Mouse (Mus musculus) midbrain, embryonic 14.5 days (tissue): ENCODE results near the gene Phf13. TPM values are rescaled to one million over a fixed set of nuclear protein-coding genes. Genes with fewer than 3 reads are reported as not detected.
A peak's percentile ranks its signal among the peaks of the same experiment; 100 is the strongest.

Experiments used
- ATAC-seq: fragments of 200-750 bp; cut with Nextera tagmentation; 2 replicates; pipeline ENCODE4 v1.8.0; 2017; ENCODE audit warnings: moderate number of reproducible peaks, moderate library complexity; ENCODE audit not compliant: low FRiP score, low TSS enrichment
- DNase-seq: peaks from one replicate; pipeline ENCODE4 v3.0.0-alpha.2; 2015
- H3K27ac ChIP-seq: fragments of 300-500 bp; sonication (generic); replicated peaks from 2 replicates; pipeline ENCODE4 v1.5.1; 2014; ENCODE audit warnings: mild to moderate bottlenecking, low read depth, low read length, moderate library complexity
- H3K27me3 ChIP-seq: fragments of 300-500 bp; sonication (generic); 2 replicates; pipeline ENCODE4 v1.6.1; 2014; ENCODE audit warnings: low read length, control low read depth, mixed read lengths; ENCODE audit not compliant: control insufficient read depth, insufficient read depth
- H3K36me3 ChIP-seq: fragments of 300-500 bp; sonication (generic); 2 replicates; pipeline ENCODE4 v1.6.1; 2014; ENCODE audit warnings: low read length, control low read depth; ENCODE audit not compliant: control insufficient read depth, insufficient read depth
- H3K4me1 ChIP-seq: fragments of 300-500 bp; sonication (generic); 2 replicates; pipeline ENCODE4 v1.6.1; 2014; ENCODE audit warnings: mild to moderate bottlenecking, antibody characterized with exemption, low read length, control low read depth; ENCODE audit not compliant: control insufficient read depth, insufficient read depth
- H3K4me2 ChIP-seq: fragments of 300-500 bp; sonication (generic); 2 replicates; pipeline ENCODE4 v1.6.1; 2014; ENCODE audit warnings: mild to moderate bottlenecking, low read length, moderate library complexity
- H3K4me3 ChIP-seq: fragments of 300-500 bp; sonication (generic); replicated peaks from 2 replicates; pipeline ENCODE4 v1.5.1; 2014; ENCODE audit warnings: low read depth, low read length
- H3K9ac ChIP-seq: fragments of 300-500 bp; sonication (generic); replicated peaks from 2 replicates; pipeline ENCODE4 v1.6.1; 2014; ENCODE audit warnings: mild to moderate bottlenecking, low read length, moderate library complexity
- H3K9me3 ChIP-seq: fragments of 300-500 bp; sonication (generic); 2 replicates; pipeline ENCODE4 v1.6.1; 2016; ENCODE audit warnings: low read length, control low read depth, mixed read lengths; ENCODE audit not compliant: control insufficient read depth
- WGBS: fragments of 180-500 bp; shearing (Covaris S2); extraction: QIAGEN DNeasy Blood & Tissue Kit; methylation state at CpG from one replicate; pipeline ENCODE4 v1.1.7; 2014; 5-methylcytosine and 5-hydroxymethylcytosine counted together
- polyA plus RNA-seq: library from polyadenylated mRNA; unstranded; fragments of >200 nt; fragmentation: Nextera tagmentation; extraction: Ambion mirVana; gene quantifications from 2 replicates; pipeline ENCODE4 v1.2.1, GENCODE M21; 2014

The Phf13 gene
- polyA plus RNA-seq, 1 experiment from 2014 or later: 19.0 TPM

DNA sequence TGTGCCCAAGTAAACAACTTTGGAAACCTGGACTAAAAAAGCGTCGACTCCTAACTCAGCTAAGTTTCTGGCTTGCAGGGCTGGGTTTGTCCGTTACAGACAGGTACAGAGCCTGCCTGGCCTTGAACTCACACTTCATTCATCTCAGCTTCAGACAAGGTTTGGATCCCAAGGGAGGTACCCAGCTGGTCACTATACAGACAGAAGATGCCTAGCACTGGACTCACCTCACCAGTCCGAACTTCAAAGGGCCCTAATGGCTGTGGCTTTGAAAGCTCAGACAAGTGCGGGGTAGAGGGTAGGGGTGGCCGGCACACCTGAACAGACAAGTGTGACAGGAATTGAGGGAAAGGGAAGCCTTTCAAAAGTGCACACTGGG lies 7.0 kb downstream of the Phf13 start:
- Histone ChIP-seq H3K4me2 (peak overlapping the region; percentile 81), H3K4me1 (peaks cover 11% of the 10 kb centered on the region), H3K36me3 (peaks cover 38% of the 10 kb centered on the region), H3K27me3 (no peaks in the 10 kb centered on the region), H3K4me3 (peak overlapping the region; percentile 71), H3K27ac (0 out of 2 replicates have a peak overlapping the region, but pooled peaks have one; percentile 79), H3K9me3 (no peaks in the 10 kb centered on the region), H3K9ac (peak overlapping the region; percentile 94; the same call in 1 of the 2 replicates)
- 33% methylated on average over 6 of the region's 6 CpGs for WGBS
- ATAC-seq: no peak
- DNase-seq: no peak

DNA sequence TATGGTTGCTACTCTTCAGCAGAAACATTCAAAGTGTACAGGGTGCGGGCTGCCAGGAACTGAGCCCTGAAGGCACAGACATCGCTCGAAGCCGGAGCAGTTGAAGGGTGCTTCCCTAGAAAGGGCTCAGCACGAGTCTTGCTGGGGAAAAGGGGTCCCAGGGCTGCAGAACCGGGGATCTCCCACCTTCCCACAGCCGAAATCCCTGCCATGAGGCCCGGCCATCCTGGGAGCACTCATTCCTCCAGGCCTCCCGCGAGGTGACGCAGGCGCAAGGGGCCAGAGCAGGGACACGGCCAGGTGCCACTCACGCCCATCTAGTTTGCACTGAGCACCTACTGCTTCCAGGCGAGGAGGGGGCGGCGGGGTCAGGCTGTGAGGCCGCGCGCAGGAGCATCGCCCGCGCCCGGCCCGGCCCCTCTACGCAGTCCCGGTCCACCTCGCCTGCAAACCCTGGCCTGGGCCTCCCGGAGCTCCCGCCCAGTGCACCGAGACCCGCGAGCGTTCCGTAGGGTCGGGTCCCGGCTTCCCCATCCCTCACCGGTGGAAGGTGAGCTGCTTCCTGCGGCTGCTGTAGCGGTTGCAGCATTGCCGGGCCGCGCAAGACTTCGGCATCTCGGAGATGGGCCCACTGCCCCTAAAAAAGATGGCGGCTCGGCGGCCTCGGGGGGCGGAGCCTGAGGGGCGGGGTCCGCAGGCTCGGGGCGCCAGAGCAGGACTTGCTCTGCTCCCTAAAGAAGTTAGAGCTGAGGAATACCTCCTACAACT lies 7.5 kb downstream of the Phf13 start, which contains the start of gene Thap3:
Thap3 (minus strand) TSS at position 656 of the 768 bp plus-strand sequence.
- peak within 1 kb of the TSS; percentile 79 for H3K27ac ChIP-seq
- DNase-seq (peak; percentile 88), ATAC-seq (peak; percentile 81)
- peaks cover 7% of the 10 kb centered on the region for H3K4me1 ChIP-seq
- peak within 1 kb of the TSS; percentile 71 for H3K4me3 ChIP-seq
- WGBS: under 1% methylated on average over 54 of the region's 54 CpGs
- no peaks in the 10 kb centered on the region for H3K9me3 ChIP-seq
- H3K9ac ChIP-seq: peak within 1 kb of the TSS; percentile 94
- peak within 1 kb of the TSS; percentile 81 for H3K4me2 ChIP-seq
- peaks cover 38% of the 10 kb centered on the region for H3K36me3 ChIP-seq
- H3K27me3 ChIP-seq: no peaks in the 10 kb centered on the region

DNA sequence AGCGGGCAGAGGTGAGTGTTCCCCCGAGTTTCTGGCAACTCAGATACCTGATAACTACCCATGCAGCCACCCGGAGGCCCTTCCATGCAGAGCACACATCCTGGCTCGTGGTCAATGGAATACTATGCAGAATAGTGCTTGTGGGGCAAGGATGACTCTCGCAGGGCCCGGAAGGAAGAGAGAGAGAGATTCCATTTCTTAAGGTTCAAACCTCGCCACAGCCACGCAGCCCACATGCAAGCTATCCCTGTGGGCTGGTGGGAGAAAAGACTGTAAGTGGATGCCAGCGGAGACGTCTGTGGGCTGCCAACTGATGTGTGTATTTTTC lies 8.1 kb downstream of the Phf13 start:
- Histone ChIP-seq H3K4me3 (peak overlapping the region; percentile 71), H3K9me3 (no peaks in the 10 kb centered on the region), H3K36me3 (peaks cover 37% of the 10 kb centered on the region), H3K27ac (peak overlapping the region; percentile 79; the same call in 1 of the 2 replicates), H3K27me3 (no peaks in the 10 kb centered on the region), H3K9ac (peak overlapping the region; percentile 94), H3K4me1 (peaks cover 7% of the 10 kb centered on the region), H3K4me2 (peak overlapping the region; percentile 81)
- DNase-seq: no peak
- no peak for ATAC-seq
- WGBS: 27% methylated on average over 10 of the region's 10 CpGs

DNA sequence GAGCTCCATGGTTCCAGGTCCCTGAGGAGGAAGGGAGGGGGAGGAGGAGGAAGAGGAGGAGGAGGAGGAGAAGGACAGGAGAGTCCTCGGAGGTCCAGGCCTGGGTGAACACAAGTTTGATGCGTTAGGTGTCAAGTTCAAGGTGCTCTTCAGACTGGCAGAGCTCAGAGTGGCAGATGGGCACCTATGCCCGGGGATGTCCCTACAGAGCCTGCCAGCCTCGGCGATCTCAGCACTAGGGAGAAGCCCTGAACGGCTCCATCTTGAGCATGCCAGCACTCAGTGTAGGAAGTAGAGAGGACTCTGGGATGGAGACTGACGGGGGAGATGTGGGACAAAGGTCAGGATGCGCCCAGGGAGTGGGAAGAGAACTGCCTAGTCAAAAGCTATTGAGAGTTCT lies 9.4 kb downstream of the Phf13 start:
- 72% methylated on average over 8 of the region's 8 CpGs for WGBS
- H3K9ac ChIP-seq: no peak overlapping the region
- H3K27ac ChIP-seq: no peak overlapping the region
- no peak overlapping the region for H3K4me3 ChIP-seq
- DNase-seq (no peak), ATAC-seq (no peak)
- H3K4me2 ChIP-seq: no peak overlapping the region
- H3K27me3 ChIP-seq: no peaks in the 10 kb centered on the region
- peaks cover 37% of the 10 kb centered on the region for H3K36me3 ChIP-seq
- peaks cover 7% of the 10 kb centered on the region for H3K4me1 ChIP-seq
- H3K9me3 ChIP-seq: no peaks in the 10 kb centered on the region

DNA sequence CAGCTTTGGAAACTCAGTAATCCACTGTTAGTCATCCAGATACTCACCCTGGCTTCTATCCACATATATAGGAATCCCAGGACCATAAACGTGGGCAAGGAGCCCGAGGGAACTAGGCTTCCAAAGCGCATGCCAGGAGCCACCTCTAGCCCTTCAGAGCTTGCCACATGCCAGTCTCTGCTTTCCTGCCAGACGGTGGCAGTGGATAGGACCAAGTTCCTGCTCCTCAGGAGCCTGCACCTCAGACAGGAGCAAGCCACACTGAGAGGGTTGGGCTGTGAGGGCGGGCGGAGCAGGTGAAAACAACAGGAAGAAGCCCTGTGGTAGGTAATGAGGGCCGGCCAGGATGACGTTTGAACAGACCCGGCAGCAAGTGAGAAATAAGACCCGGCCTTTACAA lies 10.2 kb downstream of the Phf13 start:
- peaks cover 30% of the 10 kb centered on the region for H3K36me3 ChIP-seq

DNA sequence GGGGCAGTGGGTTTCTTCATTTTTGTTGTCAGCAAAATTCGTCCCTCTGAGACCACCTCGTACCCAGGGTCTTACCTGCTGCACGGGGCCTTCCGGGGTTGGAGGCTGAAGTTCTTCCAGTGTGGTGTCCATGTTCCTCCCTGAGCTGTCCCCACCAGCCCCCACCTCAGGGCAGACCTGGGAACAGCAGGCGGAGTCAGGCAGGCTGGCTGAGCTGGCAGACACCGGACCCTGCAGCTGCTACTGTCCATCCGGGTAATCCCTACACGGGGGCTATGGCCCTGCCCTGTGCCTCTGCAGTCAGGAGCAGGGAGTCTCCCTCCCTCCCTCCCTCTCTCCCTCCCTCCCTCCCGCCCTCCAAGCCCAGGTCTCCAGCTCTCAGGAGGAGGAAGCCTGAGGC lies 12.5 kb downstream of the Phf13 start:
- no peak for ATAC-seq
- no peaks in the 10 kb centered on the region for H3K9me3 ChIP-seq

More for the DNA sequence above, 10.2 kb downstream of the Phf13 start:
- ATAC-seq (no peak), DNase-seq (no peak)
- H3K4me1 ChIP-seq: peaks cover 7% of the 10 kb centered on the region
- whole genome bisulfite sequencing: 53% methylated on average over 10 of the region's 10 CpGs
- H3K9me3 ChIP-seq: no peaks in the 10 kb centered on the region
- no peak overlapping the region for H3K4me3 ChIP-seq
- H3K4me2 ChIP-seq: no peak overlapping the region
- no peaks in the 10 kb centered on the region for H3K27me3 ChIP-seq
- H3K27ac ChIP-seq: no peak overlapping the region
- no peak overlapping the region for H3K9ac ChIP-seq

DNA sequence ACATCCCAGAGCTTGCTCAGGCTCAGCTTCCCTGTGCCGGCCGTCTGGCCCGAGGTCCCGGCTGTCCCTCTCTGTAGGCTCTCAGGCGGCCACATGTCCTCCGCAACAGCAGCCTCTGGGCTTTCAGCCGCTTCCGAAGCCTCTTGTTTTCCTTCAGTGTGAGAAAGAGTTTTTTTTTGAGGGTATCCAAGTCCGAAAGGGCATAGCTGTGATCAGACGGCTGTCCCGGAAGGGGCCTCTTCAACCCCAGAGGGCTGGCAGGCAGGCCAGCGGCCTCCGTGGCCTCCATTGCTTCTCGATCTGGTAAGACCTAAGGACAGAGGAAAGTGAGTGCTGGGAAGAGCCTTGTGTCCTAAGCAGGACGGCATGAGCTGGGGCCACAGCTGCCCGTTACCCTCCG lies 13.0 kb downstream of the Phf13 start:
- Histone ChIP-seq H3K27ac (no peak overlapping the region), H3K9me3 (no peaks in the 10 kb centered on the region), H3K27me3 (no peaks in the 10 kb centered on the region), H3K9ac (no peak overlapping the region), H3K4me1 (peaks cover 7% of the 10 kb centered on the region), H3K36me3 (peaks cover 29% of the 10 kb centered on the region), H3K4me2 (no peak overlapping the region), H3K4me3 (no peak overlapping the region)
- ATAC-seq (no peak), DNase-seq (no peak)
- WGBS: 59% methylated on average over 17 of the region's 17 CpGs

More for the DNA sequence above, 12.5 kb downstream of the Phf13 start:
- Histone ChIP-seq H3K9ac (no peak overlapping the region; the same call in 1 of the 2 replicates), H3K4me3 (no peak overlapping the region), H3K36me3 (peaks cover 29% of the 10 kb centered on the region), H3K27ac (no peak overlapping the region), H3K27me3 (no peaks in the 10 kb centered on the region), H3K4me2 (no peak overlapping the region), H3K4me1 (peaks cover 7% of the 10 kb centered on the region)
- DNase-seq: no peak
- WGBS: 26% methylated on average over 8 of the region's 9 CpGs

DNA sequence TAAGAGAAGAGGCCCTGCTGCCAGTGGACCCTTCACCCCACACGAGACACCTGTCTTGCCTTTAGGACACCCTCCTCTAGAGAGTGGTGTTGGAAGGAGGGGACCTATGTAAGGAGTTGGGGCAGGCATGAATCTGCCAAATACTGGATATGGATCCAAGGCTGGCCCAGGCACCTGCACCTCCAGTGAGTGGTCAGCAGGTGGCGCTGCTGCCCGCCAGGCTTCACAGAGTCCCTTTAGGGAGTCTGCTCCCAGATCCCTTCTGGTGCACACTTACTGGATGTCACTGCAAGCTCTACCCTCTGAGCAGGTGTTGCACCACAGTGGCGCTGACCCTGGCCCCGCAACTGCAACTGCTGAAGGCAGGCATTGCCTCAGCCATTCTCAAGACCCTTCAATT lies 14.7 kb downstream of the Phf13 start:
- Histone ChIP-seq H3K27ac (0 out of 2 replicates have a peak overlapping the region, but pooled peaks have one; percentile 8), H3K4me1 (0 out of 2 replicates have a peak, but pooled peaks cover 2% of the 10 kb centered on the region), H3K9ac (no peak overlapping the region), H3K4me2 (no peak overlapping the region), H3K36me3 (peaks cover 38% of the 10 kb centered on the region), H3K27me3 (no peaks in the 10 kb centered on the region), H3K4me3 (no peak overlapping the region), H3K9me3 (no peaks in the 10 kb centered on the region)
- WGBS: 7% methylated on average over 5 of the region's 5 CpGs
- DNase-seq: peak; percentile 89
- peak; percentile 62 for ATAC-seq

DNA sequence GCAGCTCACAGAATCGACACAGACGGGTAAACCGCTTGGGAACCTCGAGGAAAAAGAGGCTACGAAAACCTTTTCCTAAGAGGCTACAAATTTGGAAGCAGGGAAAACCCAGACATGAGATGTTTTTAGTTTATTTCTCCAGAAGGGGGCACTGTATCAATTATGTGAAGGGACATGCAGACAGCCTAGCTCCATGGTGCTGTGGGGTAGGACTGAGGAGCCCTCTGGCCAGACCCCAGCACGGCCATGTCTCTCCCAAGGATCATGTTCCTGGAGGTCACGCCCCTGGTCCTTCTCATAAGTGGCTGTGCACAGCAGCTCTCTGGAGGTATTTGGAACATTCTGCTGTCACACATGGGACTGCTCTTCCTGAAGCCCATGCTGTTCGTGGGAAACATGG lies 15.4 kb downstream of the Phf13 start:
- 81% methylated on average over 8 of the region's 8 CpGs for WGBS
- no peaks in the 10 kb centered on the region for H3K27me3 ChIP-seq
- no peak overlapping the region for H3K4me3 ChIP-seq
- no peak overlapping the region for H3K4me2 ChIP-seq
- H3K27ac ChIP-seq: no peak overlapping the region
- H3K36me3 ChIP-seq: peaks cover 40% of the 10 kb centered on the region
- H3K4me1 ChIP-seq: 0 out of 2 replicates have a peak, but pooled peaks cover 2% of the 10 kb centered on the region
- DNase-seq: peak; percentile 59
- 0 out of 2 replicates have a peak, but pooled peaks have one; percentile 10 for ATAC-seq
- no peaks in the 10 kb centered on the region for H3K9me3 ChIP-seq
- H3K9ac ChIP-seq: no peak overlapping the region
